Mouse (Mus musculus) layer of hippocampus, postnatal 10 days (tissue): ENCODE data around the gene Tbc1d2b. TPM values are rescaled to one million over a fixed set of nuclear protein-coding genes. Genes with fewer than 3 reads are reported as not detected.
A peak's percentile ranks its signal among the peaks of the same experiment; 100 is the strongest.

Experiments
- DNase-seq, 2 experiments: peaks; one replicate each; pipeline ENCODE4 v3.0.0; 2021; ENCODE audit warnings: low spot score in 2 of 2
- total RNA-seq, 2 experiments: library from RNA; stranded (reverse); gene quantifications; 2 replicates each; pipeline ENCODE4 v1.2.3; 2021

Gene Tbc1d2b
- total RNA-seq, 2 experiments from 2014 or later, result 12.9 to 14.3 TPM

- DNase-seq, result peak in 1 of 2 experiments; percentile 2
Measured at GRCm38 (mm10) chr9:90266059-90266458, 4.5 kb downstream of the Tbc1d2b start.

GRCm38 (mm10) chr9:90265322-90266039 is 5.1 kb downstream of the Tbc1d2b start:
- DNase-seq, result no peak

- DNase-seq, result no peak
Measured at GRCm38 (mm10) chr9:90263340-90263679, 7.3 kb downstream of the Tbc1d2b start.

GRCm38 (mm10) chr9:90262591-90263339 is 7.8 kb downstream of the Tbc1d2b start:
- DNase-seq, result no peak

- DNase-seq, result no peak
Measured at GRCm38 (mm10) chr9:90262063-90262462, 8.5 kb downstream of the Tbc1d2b start.

GRCm38 (mm10) chr9:90260600-90261375 is 9.8 kb downstream of the Tbc1d2b start:
- DNase-seq, result no peak

- DNase-seq, result no peak
Measured at GRCm38 (mm10) chr9:90260079-90260478, 10.5 kb downstream of the Tbc1d2b start.

GRCm38 (mm10) chr9:90259400-90259950 is 11.1 kb downstream of the Tbc1d2b start:
- DNase-seq, result no peak

- no peak for DNase-seq
Measured at GRCm38 (mm10) chr9:90257754-90258531, 12.7 kb downstream of the Tbc1d2b start.

- no peak for DNase-seq
Measured at GRCm38 (mm10) chr9:90257220-90257619, 13.4 kb downstream of the Tbc1d2b start.

GRCm38 (mm10) chr9:90255844-90256405 is 14.7 kb downstream of the Tbc1d2b start:
- DNase-seq, result no peak

- no peak for DNase-seq
Measured at GRCm38 (mm10) chr9:90253181-90253580, 17.4 kb downstream of the Tbc1d2b start.

- no peak for DNase-seq
Measured at GRCm38 (mm10) chr9:90250964-90251750, 19.4 kb downstream of the Tbc1d2b start.

GRCm38 (mm10) chr9:90250141-90250775 is 20.3 kb downstream of the Tbc1d2b start:
- no peak for DNase-seq

- no peak for DNase-seq
Measured at GRCm38 (mm10) chr9:90249036-90249435, 21.6 kb downstream of the Tbc1d2b start.

- DNase-seq, result no peak
Measured at GRCm38 (mm10) chr9:90248326-90248725, 22.3 kb downstream of the Tbc1d2b start.

GRCm38 (mm10) chr9:90247316-90247715 is 23.3 kb downstream of the Tbc1d2b start:
- DNase-seq, result no peak

GRCm38 (mm10) chr9:90245781-90246180 is 24.8 kb downstream of the Tbc1d2b start:
- no peak for DNase-seq

GRCm38 (mm10) chr9:90245206-90245605 is 25.4 kb downstream of the Tbc1d2b start:
- DNase-seq, result no peak
